Mouse (Mus musculus) retina, adult 2 months (tissue): ENCODE data around the gene Fat2.

Experiments
- DNase-seq: peaks from one replicate; pipeline ENCODE4 v3.0.0-alpha.2; 2012; ENCODE audit warnings: low read depth, low spot score

Gene Fat2

DNA sequence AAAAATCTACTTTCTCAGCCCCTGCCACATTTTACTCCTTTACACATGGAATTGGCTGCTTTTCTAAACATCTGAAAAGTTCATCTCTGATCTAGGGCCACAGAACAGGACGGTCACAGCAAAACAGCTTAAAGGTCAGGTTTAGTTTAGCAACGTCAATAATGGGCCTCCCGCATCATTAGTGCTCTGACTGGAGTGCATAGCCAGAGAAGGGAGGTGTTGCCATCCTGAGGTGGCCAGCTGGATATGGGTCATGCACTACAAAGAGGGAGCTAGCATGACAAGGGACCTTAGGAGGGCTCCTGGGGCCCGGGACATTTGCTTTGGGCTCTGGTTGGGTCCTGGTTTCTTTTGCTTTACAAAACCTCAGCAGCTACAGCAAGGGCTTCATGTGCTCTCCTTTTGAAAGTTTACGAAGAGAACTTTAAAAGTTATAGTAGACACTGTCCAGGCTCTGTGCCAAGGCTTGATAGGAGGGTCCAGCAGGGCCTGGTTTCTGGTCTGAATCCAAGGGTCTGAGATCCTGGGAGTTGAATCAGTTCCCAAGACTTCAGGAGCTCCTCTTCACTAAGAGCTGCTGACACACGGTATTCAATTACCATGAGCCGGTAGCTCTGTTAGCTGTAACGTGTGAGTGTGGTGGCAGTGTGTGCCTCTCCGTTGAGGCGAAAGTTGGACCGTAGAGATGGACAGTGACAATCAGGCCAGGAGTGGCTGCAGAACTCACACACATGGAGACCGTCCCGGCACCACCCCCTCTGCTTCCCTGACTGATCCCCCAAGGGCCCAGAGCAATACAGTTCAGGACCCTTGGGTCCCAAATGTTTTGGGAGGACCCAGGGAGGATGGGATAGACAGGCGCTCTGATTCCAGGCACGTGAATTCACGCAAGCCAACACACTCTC, 6.2 kb downstream of the Fat2 start:
- no peak for DNase-seq

GRCm38 (mm10) chr11:55327558-55328409, 8.6 kb downstream of the Fat2 start:
- no peak for DNase-seq

DNA sequence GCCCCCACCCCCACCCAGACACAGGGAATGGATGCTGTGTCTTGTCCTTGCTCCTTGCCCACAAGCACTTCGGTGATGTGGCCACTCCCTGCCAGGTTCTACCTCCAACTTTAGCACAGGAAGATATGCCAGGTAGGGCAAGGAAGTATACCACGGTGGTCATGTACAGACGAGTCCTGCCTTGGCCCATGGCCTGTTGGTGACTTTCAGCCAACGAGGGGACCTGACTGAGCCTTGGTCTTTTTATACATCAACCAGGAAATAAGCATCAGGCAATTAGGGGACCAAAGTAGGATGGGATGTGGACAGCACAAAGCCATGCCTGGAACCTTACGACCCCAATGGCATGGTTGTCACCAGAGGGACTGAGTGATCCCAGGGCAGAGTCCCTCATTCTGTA, 9.3 kb downstream of the Fat2 start:
- DNase-seq: no peak

DNA sequence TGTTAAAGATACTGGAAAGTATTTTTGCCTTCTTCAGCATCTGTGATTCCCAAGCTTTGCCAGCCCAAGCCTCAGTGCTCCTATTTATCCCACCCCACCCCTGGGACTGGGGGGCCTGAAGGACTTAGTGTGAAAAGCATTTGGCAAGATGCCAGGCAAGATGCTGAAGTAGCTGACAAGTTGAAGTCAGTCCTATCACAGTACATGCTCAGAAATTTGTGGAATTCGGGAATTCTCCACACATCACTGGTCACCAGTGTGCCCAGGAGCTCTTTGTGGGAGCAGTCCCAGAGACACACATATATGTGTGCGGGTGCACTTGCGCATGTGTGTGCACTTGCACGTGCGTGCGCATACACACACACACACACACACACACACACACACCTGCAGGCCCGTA, 10.2 kb downstream of the Fat2 start:
- no peak for DNase-seq

- no peak for DNase-seq
Measured at GRCm38 (mm10) chr11:55323854-55324253, 12.5 kb downstream of the Fat2 start.

DNA sequence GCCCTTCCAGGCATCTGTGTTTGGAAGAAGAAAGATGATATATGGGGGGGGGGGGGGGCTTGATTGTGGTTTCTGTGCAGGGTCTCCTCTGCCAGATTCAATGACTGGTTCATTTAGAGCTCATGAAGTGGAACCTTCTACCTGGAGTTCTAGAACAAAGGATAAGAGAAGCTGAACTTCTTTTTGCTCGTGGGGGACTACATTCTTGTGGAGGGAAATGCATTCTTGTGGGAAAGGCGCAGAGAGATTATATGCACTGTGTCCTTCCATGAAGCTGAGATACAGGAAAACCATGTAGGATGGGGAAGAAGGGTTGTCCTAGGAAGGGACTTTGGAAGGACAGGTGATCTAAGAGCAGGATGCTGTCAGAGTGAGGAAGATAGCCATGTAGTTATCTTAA, 15.4 kb downstream of the Fat2 start:
- DNase-seq: no peak

DNA sequence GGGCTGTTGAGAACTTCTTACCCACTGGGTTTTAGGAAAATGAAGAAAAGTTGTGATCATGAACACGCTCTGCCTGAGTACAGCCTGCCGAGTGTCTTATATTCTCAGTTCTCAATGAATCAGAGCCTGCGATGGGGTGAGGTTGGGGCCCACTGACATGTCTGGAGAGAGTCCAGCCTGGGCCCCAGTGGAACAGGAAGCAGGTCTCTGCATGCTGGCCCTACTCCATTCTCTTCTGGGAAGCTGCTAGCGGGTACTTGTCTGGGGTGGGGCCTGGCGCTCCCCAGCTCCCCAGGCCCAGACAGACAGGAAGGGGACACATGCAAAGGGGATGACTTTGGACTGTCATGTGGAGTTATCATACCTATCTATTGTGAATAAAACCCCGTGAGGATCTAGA, 20.4 kb downstream of the Fat2 start:
- no peak for DNase-seq

DNA sequence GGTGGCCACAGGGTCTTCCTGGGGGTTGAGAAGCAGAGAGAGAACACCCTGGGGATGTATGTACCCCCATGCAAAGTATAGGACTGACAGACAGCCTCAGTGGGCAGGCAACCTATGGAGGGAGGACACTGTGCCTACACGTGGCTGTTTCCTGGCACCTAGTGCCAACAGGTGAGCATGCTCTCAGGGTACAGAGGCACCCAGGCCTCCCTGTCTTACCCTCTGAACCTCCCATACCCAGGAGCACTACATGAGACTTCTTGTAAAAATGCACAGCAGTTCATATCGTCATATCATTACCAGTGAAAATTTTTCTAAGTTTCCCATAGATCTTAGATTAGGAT, 21.7 kb downstream of the Fat2 start:
- DNase-seq: no peak

- no peak for DNase-seq
Measured at GRCm38 (mm10) chr11:55313768-55314703, 22.3 kb downstream of the Fat2 start.

- no peak for DNase-seq
Measured at GRCm38 (mm10) chr11:55302350-55302749, 34.0 kb downstream of the Fat2 start.

- no peak for DNase-seq
Measured at GRCm38 (mm10) chr11:55293179-55293578, 43.2 kb downstream of the Fat2 start.

GRCm38 (mm10) chr11:55291901-55292300, 44.5 kb downstream of the Fat2 start:
- DNase-seq: no peak

DNA sequence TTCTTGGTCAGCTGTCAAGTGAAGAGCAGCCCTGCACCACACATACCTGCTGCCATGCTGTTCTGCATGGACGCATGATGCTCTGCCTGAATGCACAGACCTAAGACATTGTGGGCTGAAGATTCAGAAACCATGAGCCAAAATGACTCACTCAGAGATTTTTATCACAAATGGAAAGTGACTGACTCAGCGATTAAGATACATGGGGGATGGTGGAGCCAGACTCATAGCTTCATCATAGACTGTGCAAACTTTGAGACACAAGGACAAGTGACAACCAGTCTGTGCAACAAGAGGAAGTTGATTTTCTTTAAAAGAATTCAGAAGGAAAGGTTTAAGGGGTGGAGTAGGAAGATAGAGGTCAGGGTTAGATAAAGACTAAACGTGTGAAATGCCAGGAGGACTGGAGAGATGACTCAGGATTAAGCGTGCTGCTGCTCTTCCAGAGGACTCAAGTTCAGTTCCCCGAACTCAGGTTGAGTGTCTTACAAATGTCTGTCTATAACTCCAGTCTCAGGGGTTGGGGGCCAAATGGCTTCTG, 46.4 kb downstream of the Fat2 start:
- DNase-seq: no peak

GRCm38 (mm10) chr11:55274756-55275155, 61.6 kb downstream of the Fat2 start:
- no peak for DNase-seq

- DNase-seq: no peak
Measured at GRCm38 (mm10) chr11:55268580-55268979, 67.8 kb downstream of the Fat2 start.

DNA sequence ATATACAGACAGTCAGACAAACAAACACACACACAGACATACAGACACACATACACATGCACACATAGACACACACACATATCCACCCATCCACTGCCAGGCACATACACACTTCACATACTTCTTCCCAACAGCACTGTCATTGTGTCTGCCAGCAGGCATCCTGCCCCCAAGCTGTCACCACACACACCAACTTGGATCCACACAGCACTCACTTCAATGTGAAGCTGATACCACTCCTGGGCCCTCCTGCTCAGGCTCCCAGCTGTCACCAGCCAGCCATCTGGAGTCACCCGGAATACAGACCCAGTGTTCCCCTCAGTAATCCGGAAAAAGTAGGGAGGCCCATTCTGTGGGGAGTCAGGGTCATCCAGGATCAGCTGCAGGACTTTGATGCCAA, 70.7 kb downstream of the Fat2 start:
- no peak for DNase-seq

DNA sequence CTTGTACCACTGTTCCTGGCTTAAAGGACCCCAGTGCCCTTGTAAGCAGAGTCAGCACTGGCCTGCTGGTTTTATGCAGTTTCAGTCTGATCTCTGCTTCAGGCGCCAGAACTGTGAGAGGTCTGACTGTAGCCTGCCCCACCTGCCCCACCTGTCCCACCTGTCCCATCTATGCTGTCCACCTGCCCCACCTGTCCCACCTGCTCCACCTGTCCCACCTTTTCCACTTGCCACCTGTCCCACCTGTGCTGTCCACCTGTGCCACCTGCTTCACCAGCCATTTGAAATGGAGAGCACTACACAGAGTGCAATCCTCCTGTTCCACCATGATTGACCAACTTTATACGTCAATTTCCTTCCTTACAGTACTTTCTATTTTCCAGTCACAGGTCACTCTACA, 72.0 kb downstream of the Fat2 start:
- DNase-seq: no peak

GRCm38 (mm10) chr11:55262000-55262399, 74.4 kb downstream of the Fat2 start:
- DNase-seq: no peak

- no peak for DNase-seq
Measured at GRCm38 (mm10) chr11:55261105-55261504, 75.3 kb downstream of the Fat2 start.

DNA sequence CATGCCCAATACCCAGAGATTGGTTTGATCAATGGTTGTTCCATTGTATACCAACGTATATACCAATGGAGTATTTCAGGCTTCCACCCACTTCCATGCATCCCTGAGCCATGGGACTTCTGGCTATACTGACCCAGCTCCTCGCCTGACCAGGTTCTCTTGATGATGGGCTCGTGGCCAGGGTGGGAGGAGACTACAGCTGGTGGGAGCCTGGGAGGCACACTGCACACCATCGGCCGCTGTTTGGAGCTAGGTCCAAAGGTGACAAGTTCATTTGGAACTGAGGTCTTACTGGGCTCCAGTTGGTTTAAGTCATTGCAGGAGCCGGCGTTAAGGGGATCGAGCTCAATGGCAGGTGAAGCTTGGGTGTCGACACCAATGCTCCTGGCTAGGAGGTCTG, 83.0 kb downstream of the Fat2 start:
- no peak for DNase-seq

DNA sequence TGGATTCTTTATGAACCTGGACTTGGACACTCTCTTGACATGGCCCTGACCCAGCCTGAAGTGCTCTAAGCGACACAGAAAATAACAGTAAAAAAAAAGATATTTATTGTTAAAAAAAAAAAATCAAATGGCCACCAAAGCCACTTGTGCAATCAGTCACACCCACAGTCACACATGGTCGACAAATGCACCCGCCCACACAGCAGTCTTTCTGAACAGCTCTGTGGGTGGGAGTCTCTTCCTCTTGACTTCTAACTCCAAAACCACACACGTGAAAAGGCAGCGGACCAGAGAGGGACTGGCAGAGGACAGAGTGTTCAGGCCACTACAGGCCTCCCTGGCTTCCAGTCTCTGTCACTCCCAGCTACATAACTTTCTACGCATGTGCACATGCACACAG, 85.8 kb downstream of the Fat2 start:
- no peak for DNase-seq
